Comparison of ENCODE assay signal across 16 mouse cellular contexts in genomic region chr1:179548996-179549752, GRCm38 (mm10). TPM values are rescaled to one million over a fixed set of nuclear protein-coding genes. Genes with fewer than 3 reads are reported as not detected.
A peak's percentile ranks its signal among the peaks of the same experiment; 100 is the strongest.
DNase-seq lines count a peak whose midpoint lies in the region; ATAC-seq and TF ChIP-seq lines count a peak whose summit lies in the region.
"Had no signal": no experiment of that assay in that cellular context is flagged by ENCODE, and none has a peak within 500 bp of the region (broad histone marks: within the 10 kb centered on the region; RNA-seq: fewer than 3 reads in every experiment).

No protein-coding gene starts in this region.

- H3K27ac ChIP-seq in lung, postnatal 0 days (ENCODE audit: low read length) = no peak overlapping the region
- H3K27ac ChIP-seq in liver, embryonic 15.5 days (replicated peaks) = peak overlapping the region; percentile 76
- H3K27ac ChIP-seq: forebrain, embryonic 15.5 days; kidney, postnatal 0 days; layer of hippocampus, adult 2 months; limb, embryonic 10.5 days had no signal

- H3K4me3 ChIP-seq in lung, postnatal 0 days (ENCODE audit: low read depth, low read length) = no peak overlapping the region
- H3K4me3 ChIP-seq in lung, adult 2 months (replicated peaks; ENCODE audit: extremely low read depth, low read depth, low read length) = no peak overlapping the region
- H3K4me3 ChIP-seq in liver, embryonic 15.5 days (replicated peaks) = no peak overlapping the region
- H3K4me3 ChIP-seq: forebrain, embryonic 15.5 days; layer of hippocampus, adult 2 months; limb, embryonic 10.5 days had no signal

- peaks cover 12% of the 10 kb centered on the region; the same call in 1 of the 2 replicates for H3K4me1 ChIP-seq in lung, postnatal 0 days (ENCODE audit: insufficient read depth, low read depth, low read length)
- peaks cover 24% of the 10 kb centered on the region for H3K4me1 ChIP-seq in lung, adult 2 months (ENCODE audit: control insufficient read depth, insufficient read depth, low read length)
- peaks cover 76% of the 10 kb centered on the region for H3K4me1 ChIP-seq in liver, embryonic 15.5 days (replicated peaks)

- no peak for TF ChIP-seq CTCF in lung, postnatal 0 days (IDR thresholded peaks at IDR 0.05)
- no peak for TF ChIP-seq CTCF in lung, adult 2 months (IDR thresholded peaks at IDR 0.05; ENCODE audit: insufficient read depth, low read length)

- DNase-seq in lung, postnatal 0 days (ENCODE audit: low spot score) = peak; percentile 46
- DNase-seq in lung, adult 2 months = no peak
- DNase-seq in T-cell, adult 2 months (ENCODE audit: low spot score) = peak; percentile 73
- peak; percentile 46 for DNase-seq in thymus, postnatal 25 days
- no peak for DNase-seq in Muller cell, postnatal 12 days (ENCODE audit: inconsistent ontology term)
- DNase-seq: cerebellum, adult 11 months; gastrocnemius, postnatal 25 days; heart, postnatal 4 days; retina, postnatal 1 day had no signal

- H3K36me3 ChIP-seq in lung, postnatal 0 days (ENCODE audit: insufficient read depth, low read length) = no peaks in the 10 kb centered on the region
- H3K36me3 ChIP-seq in liver, embryonic 15.5 days (replicated peaks) = no peaks in the 10 kb centered on the region; the same call in none of the 2 replicates
- H3K36me3 ChIP-seq: forebrain, embryonic 15.5 days; limb, embryonic 10.5 days had no signal

- no peak overlapping the region for H3K4me2 ChIP-seq in lung, postnatal 0 days (replicated peaks; ENCODE audit: low read depth, low read length)
- H3K4me2 ChIP-seq in liver, embryonic 15.5 days = peak overlapping the region; percentile 8; the same call in 1 of the 2 replicates
- H3K4me2 ChIP-seq: forebrain, embryonic 15.5 days had no signal

- no peaks in the 10 kb centered on the region for H3K9me3 ChIP-seq in lung, postnatal 0 days (ENCODE audit: low read length)
- H3K9me3 ChIP-seq in liver, embryonic 15.5 days (replicated peaks) = no peaks in the 10 kb centered on the region
- H3K9me3 ChIP-seq: forebrain, embryonic 15.5 days; limb, embryonic 10.5 days had no signal

- WGBS in lung, postnatal 0 days = 78% methylated on average over 5 of the region's 5 CpGs
- WGBS in lung, adult 2 months = 65% methylated on average over 5 of the region's 5 CpGs
- WGBS in liver, embryonic 15.5 days (ENCODE audit: insufficient replicate concordance) = 77% methylated on average over 5 of the region's 5 CpGs

- no peak for ATAC-seq in lung, postnatal 0 days
- ATAC-seq in liver, embryonic 15.5 days (ENCODE audit: insufficient read depth) = no peak
- ATAC-seq in megakaryocyte progenitor cell, adult 5-6 weeks (replicated peaks; ENCODE audit: poor library complexity) = no peak
- ATAC-seq: forebrain, embryonic 15.5 days had no signal

- TF ChIP-seq EP300 in lung, postnatal 0 days (IDR thresholded peaks at IDR 0.05) = no peak

- no peak overlapping the region for H3K9ac ChIP-seq in lung, postnatal 0 days (replicated peaks; ENCODE audit: low read depth)
- H3K9ac ChIP-seq in liver, embryonic 15.5 days = no peak overlapping the region
- H3K9ac ChIP-seq: forebrain, embryonic 15.5 days had no signal

- no peaks in the 10 kb centered on the region for H3K27me3 ChIP-seq in lung, postnatal 0 days (replicated peaks; ENCODE audit: insufficient read depth, low read length)
- H3K27me3 ChIP-seq in liver, embryonic 15.5 days = no peaks in the 10 kb centered on the region
- H3K27me3 ChIP-seq: CH12.LX; forebrain, embryonic 15.5 days had no signal

- no peak for TF ChIP-seq POLR2A in lung, adult 2 months (IDR thresholded peaks at IDR 0.05; ENCODE audit: borderline replicate concordance, extremely low read depth, low read depth, low read length)

RNA-seq across cellular contexts. Expression of gene Cnst, which starts 3.0 kb away (rescaled TPM):
- 13.8 and 16.8 TPM in 2 replicates for polyA plus RNA-seq in lung, postnatal 0 days (2015; fragmentation: Nextera tagmentation; extraction: Ambion mirVana)
- 16.2 and 22.5 TPM in 2 replicates for polyA plus RNA-seq in lung, adult 2 months (2012; rRNA removed)
- polyA plus RNA-seq in liver, embryonic 15.5 days (2015; fragmentation: Nextera tagmentation; extraction: Ambion mirVana) = 12.1 and 12.6 TPM in 2 replicates
- total RNA-seq in megakaryocyte progenitor cell, adult 5-6 weeks (2015) = 8.3 and 13.0 TPM in 2 replicates
- total RNA-seq in megakaryocyte progenitor cell, adult 5-6 weeks (2017) = 14.2 and 15.8 TPM in 2 replicates

RNA-seq across cellular contexts. Expression of gene Tfb2m, which starts 3.1 kb away (rescaled TPM):
- 22.3 and 26.1 TPM in 2 replicates for polyA plus RNA-seq in lung, postnatal 0 days (2015; fragmentation: Nextera tagmentation; extraction: Ambion mirVana)
- 6.6 and 8.4 TPM in 2 replicates for polyA plus RNA-seq in lung, adult 2 months (2012; rRNA removed)
- 8.2 and 8.3 TPM in 2 replicates for polyA plus RNA-seq in liver, embryonic 15.5 days (2015; fragmentation: Nextera tagmentation; extraction: Ambion mirVana)
- total RNA-seq in megakaryocyte progenitor cell, adult 5-6 weeks (2015) = 46.2 and 50.3 TPM in 2 replicates
- total RNA-seq in megakaryocyte progenitor cell, adult 5-6 weeks (2017) = 43.9 and 50.6 TPM in 2 replicates

RNA-seq across cellular contexts. Expression of gene Smyd3, which starts 31.3 kb away (rescaled TPM):
- polyA plus RNA-seq in lung, postnatal 0 days (2015; fragmentation: Nextera tagmentation; extraction: Ambion mirVana) = 5.8 and 6.5 TPM in 2 replicates
- polyA plus RNA-seq in lung, adult 2 months (2012; rRNA removed) = 2.8 and 4.7 TPM in 2 replicates
- 5.7 TPM in 2 replicates for polyA plus RNA-seq in liver, embryonic 15.5 days (2015; fragmentation: Nextera tagmentation; extraction: Ambion mirVana)
- total RNA-seq in megakaryocyte progenitor cell, adult 5-6 weeks (2015) = 19.8 and 20.7 TPM in 2 replicates
- total RNA-seq in megakaryocyte progenitor cell, adult 5-6 weeks (2017) = 22.9 and 35.6 TPM in 2 replicates

Comparison
In these comparisons a context has a peak if more than half of its experiments do, and no peak if none do; other contexts are left out.
1. DNase-seq: peak in lung, postnatal 0 days (single experiment), T-cell, adult 2 months (single experiment) and thymus, postnatal 25 days (single experiment); none in lung, adult 2 months (single experiment) and Muller cell, postnatal 12 days (single experiment).